Mouse (Mus musculus): Measurements from ENCODE around the gene Thsd7a.

DNA sequence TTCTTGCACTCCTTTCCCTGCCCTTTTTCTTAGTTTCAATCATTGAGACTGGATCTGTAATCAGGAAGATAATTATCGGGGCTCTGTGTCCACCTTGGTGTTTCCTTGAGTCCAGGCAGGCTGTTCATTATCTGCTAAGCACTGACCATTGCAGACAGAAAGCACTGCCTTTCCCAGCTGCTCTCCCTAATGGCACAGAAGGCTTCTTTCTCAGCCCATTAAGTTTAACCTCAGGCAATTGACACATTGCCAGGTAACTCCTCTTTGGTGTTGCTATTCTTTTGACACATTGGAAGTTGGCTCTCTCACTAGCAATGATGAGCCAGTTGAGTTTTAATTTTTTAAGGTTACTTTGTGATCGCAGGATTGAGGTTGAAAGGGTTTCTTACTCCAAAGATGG lies 441.7 kb downstream of the Thsd7a start:
- TF ChIP-seq POLR2A (IDR thresholded peaks at IDR 0.05; ENCODE audit: extremely low read depth, insufficient read depth, low read length) (no peak), CTCF (IDR thresholded peaks at IDR 0.05; ENCODE audit: extremely low read depth, insufficient read depth, low read length) (no peak)

Measured in cortical plate, adult 2 months (tissue).